Mouse (Mus musculus): Measurements from ENCODE around the gene Trp73.
A peak's percentile ranks its signal among the peaks of the same experiment; 100 is the strongest.

Trp73 gene

DNA sequence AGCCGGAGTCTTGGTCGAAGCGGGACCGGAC, at the start of gene Trp73:
Trp73 (minus strand) TSS at position 27 of the 31 bp plus-strand sequence.
- no peak for DNase-seq (ENCODE audit: low spot score in 2 of 2)

DNA sequence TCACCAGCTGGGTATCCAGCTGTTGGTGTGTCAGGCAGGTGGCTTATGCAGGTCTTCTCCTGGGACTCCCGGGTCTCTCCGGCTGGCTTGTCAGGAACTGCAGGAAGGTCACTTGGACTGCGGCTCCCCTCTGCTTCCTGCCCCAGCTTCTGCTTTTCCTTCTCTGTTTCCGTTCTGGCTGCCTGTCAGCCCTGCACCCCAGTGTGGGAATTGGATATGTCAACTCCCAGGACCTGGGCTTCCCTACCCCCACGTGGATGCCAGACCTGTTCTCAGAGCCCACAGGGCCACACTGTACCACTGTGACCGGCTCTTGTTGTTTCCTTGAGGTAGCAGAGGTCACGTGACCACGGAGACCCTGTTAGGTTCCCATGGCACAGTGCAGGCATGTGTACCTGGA, 48.9 kb upstream of the Trp73 start:
- no peak for DNase-seq (ENCODE audit: low spot score in 2 of 2)

DNA sequence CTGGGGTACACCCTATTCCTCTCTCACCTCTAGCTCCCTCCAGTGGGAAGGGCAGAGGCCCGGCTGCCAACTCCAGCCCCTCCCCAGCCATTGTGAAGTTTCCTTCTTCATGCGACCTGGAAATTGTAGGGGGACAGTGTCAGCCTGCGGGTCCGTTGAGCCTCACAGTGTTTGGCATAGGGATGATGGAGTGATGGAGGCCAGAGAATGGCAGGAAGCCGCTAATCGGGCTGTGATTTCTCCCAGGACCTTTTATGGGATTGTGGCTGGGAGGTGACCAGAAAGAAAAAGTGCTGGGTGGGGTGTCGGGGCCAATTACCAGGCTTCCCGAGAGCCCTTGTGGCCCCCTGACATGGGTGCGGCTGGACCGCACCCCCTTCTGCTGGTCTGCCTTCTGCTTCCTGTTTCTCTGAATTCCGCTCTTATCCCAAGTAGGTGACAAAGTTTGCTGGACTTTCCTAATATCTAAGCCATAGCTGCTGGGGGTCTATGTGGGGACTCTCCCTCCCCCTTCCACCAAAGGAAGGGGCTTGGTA, 46.1 kb upstream of the Trp73 start:
- no peak for DNase-seq (ENCODE audit: low spot score in 2 of 2)

DNA sequence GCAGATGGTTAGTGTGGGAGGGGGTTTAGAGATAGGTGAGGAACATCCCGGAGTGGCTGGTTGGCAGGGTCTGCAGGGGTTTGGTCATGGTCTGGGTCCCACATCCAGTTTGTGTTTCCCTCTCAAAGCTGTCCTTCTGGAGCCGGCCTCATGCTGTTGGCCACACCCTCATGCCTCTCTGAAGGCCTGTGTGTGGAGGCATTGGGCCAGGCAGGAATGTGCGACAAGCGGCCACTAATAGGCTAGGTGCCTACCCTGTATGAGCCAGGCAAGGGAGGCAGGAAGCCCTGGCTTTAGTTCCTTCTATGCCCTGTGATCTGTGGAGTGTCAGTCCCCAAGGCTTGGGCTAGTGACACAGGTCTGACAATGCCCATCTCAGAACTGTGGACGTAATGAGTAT, 45.0 kb upstream of the Trp73 start:
- no peak for DNase-seq (ENCODE audit: low spot score in 2 of 2)

DNA sequence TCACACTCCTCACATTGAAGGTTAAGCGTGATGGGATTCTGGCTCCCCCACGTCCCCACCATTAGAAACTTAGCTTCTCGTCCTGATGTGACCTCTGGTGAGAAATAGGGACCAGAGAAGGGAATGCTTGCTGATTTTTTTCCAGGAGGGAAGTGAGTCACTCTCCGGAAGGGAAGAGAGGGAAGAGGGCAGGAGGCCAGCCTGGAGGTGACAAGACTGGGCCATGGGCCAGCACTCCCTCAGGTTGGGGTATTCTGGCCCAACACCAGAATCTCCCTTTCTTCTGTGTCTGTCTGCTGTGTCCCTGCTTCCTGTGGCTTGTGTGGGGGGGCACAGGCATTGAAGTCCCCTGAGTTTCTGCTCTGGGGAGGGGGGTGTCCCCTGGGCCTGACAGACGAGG, 43.6 kb upstream of the Trp73 start:
- no peak for DNase-seq (ENCODE audit: low spot score in 2 of 2)

DNA sequence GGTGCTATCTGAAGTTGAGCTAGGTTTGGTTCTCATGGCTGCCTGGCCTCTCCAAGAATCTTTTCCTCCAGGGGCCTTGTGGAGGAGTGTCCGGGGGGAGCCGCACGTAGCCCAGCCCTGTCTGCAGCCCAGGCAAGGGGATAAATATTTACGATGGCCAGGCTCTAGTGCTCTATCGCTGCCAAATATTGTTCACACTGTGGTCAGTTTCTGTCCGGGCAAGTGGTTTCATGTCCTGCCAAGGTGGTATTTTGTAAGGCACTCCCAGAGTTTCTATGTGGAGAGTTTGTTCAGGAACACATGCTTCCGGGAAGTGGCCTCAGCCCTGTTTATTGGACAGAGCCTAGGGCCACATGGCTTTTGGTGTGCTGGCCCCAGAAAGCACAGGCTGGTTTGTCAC, 41.0 kb upstream of the Trp73 start:
- DNase-seq (ENCODE audit: low spot score in 2 of 2): peak in 1 of 2 experiments; percentile 37

DNA sequence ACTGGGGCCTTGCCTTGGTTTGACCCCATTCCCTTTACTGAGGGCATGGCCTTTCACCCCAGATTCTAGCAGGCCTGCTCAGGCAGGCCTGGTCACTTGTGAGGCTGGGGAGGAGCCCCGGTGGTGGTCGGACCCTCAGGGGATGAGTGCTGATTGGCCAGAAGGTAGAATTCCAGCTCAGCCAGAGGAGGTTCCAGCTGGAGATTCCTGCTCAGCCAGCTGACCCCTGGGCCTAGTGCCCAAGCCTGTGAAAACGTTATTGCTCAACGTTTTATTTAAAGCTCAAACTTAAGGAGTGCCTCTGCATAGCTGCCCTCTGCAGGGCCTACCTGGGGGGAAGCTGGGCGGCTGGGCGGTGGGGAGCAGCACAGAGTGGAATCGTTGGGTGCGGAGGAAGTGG, 37.2 kb upstream of the Trp73 start:
- peak in 1 of 2 experiments; percentile 45 for DNase-seq (ENCODE audit: low spot score in 2 of 2)

DNA sequence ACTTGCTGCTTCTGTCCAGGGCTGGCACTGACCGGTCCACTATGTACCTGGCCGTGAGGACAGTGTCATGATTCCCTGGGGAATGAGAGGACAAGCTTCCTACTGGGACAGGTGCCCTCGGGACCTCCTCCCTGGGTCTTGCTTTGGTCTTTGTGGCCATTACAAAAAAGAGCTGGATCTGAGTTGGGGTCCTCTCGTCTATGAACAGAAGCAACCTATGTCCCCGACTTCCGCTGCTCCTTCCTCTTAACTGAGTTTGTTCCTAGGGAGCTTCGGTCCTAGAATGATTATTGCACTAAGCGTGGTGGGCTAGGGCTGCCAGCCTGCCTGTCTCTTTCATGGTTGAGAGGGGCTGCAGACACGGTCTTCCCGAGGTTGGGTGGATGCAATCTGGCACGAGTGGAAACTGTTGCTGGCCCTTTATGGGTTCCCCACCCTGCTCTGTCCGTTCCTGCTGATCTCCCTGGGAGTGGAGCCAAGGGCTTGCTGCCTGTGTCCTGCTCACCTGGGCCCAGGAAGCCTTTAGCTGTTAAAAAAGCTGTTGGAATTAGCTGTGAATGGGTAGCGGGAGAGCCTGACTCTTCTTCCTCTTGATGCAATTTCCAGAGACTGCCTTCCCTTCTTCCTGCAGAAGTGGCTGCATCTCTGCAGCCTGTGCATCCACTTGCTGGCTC, 32.1 kb upstream of the Trp73 start:
- DNase-seq (ENCODE audit: low spot score in 2 of 2): no peak

DNA sequence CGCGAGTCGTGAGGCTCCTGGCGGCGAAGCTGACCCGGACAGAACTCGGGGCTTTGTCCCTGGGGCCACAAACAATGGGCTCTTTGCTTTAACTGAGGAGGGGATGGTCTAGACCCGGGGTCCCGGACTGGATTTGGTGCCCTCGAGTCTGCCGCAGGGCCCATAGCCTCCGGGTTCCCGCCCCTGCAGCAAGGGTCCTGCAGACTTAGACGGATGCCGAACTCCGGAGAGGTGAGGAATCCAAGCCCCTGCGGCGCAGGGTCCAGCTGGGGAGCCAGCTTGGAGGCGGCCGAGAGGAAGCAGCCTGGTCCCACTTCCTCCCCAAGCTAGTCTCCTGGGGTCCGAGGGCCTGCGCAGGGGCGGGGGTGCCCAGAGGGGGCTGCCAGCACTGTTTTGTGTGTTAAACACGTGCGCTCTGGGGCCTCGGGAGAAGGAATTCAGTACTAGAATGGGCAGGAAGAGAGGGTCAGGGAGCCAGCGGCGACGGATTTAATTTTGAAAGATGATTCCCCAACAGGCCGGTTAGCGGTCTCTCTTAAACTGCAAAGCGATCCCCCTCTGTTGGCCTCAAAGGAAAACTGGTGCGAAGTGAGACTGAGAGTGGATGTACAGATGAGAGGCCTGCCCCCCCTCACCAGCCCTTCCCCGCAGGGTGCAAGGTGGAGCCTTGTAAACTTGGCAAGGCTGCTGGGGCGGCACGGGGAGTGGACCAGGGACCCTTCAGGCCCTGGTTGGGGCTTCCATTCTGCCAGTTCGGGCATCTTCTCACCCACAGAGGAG, 31.3 kb upstream of the Trp73 start:
- no peak for DNase-seq (ENCODE audit: low spot score in 2 of 2)

DNA sequence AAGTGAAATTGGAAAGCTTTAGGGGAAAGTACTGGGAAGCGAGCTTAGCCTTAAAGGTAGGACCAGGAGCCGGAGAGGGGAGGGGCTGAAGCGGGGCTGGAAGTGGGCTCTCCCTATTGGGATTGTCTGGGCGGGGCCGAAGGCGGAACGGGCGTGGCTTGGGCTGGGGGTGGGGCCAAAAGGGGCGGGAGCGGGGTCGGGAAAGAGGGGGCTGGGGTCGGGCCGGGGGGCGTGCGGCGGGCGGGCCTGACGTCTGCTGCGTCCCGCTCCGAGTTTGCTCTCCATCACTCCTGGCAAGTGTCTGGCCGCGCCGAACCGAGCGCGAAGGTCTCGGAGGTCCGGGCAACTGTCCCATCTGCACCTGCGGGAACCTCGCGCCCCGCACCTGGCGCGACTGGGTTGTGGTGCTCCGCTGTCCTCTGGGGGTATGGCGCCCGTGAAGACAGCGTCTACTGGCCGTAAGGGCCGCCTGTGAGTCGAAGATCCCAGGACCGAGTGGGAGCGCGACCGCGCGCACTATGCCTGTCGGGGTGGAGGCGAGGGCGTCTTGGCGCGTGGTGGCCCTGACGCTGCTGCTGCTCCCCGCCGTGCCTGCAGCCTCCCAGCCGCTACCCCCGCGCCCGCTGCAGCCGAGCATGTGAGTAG, 30.6 kb upstream of the Trp73 start, which contains the start of gene Megf6:
Megf6 (plus strand) TSS at position 225 of the 645 bp plus-strand sequence.
- peak; percentile 39 to 46 for DNase-seq (ENCODE audit: low spot score in 2 of 2)

DNA sequence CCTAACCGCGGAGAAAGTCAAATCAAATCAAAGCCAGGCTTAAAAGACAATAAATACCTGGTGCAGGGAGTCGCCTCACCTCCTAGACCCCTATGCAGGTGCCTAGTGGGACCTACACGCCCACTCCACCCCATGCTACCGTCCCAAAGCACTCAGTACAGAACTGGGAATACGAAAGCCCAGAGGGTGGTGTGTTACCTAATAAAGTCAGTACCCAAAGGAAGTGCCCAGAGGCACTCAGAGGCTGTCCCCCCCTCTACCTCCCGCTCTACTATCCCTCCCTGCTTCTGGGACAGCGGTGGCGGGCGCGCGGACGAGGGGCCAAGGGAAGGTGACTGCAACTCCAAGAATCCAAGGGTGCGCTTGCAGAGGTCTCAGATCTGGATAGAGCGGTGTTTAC, 30.0 kb upstream of the Trp73 start:
- no peak for DNase-seq (ENCODE audit: low spot score in 2 of 2)

DNA sequence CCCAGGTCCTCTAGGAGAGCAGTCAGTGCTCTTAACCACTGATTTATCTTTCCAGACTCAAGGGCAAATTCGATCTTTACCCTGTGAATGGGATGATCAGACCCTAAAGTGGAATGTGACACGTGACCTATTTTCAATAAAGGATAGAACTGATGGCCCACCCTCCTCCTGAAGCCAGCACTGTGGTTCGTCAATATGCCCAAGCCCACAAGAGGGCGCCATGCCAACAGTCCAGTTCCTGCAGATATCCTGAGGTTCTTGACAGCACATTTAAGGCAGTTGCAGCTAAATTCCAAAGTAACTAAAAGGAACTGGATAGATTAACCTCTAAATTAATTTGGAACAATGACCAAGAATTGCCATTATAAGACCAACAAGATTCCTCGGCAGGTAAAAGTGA, 27.0 kb upstream of the Trp73 start:
- DNase-seq (ENCODE audit: low spot score in 2 of 2): peak in 1 of 2 experiments; percentile 54

DNA sequence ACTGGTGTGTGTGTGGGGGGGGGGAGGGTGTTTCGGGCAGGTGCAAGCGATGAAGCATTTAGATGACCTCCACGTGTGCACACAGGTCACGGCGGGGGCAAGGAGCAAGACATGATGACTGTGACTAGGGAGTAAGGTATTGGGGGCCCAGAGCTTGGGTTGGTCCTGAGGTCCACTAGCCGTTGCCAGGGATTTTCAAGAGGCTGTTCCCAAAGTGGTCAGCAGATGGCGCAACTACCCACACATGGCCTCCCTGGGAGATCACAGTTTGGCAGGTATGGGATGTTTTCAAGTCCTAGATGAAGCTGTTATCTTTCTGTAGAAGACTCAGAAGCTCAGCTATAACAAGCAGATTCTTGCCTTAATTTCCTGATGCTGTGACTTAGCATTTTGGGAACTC, 23.3 kb upstream of the Trp73 start:
- peak in 1 of 2 experiments; percentile 77 for DNase-seq (ENCODE audit: low spot score in 2 of 2)

DNA sequence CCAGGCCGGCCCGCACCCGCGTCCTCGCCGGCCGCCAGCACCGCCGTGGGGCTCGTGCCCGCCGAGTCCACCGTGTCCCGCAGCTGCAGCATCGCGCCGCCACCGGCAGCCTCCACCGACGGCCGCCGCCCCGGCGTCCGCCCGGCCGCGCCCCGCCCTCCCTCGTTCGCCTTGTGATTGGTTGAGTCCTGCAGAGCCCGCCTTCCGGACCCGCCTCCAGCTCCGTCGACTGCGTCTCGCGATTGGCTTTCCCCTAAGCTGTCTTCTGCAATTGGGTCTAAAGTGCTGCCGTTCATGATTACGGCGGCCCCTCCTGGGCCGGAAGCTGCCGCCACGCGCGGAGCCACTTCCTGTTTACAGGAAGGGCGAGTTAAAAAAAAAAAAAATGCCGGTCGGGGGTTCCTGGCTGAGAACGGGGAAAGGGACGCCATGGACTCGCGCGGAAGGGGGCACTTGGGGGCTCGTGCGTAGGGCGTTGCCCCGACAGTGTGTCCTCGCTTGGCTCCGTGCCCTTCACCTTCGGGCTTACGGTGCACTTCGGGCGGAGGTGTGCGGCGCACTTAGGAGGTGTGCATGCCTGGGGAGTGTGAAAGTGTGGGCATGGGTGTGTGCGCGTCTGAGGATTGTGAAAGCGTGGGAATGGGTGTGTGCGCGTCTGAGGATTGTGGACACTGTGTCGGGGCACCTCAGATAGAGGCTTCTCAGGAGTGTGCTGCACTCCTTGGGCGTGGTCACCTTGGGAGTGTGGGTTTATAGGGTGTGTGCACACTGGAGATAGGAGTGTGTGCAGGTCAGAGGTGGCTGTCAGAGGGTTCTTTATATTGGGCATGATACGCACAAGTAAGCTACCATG, 20.8 kb upstream of the Trp73 start, which contains the start of gene Tprgl:
Tprgl (minus strand) TSS at position 129 of the 853 bp plus-strand sequence.
- peak; percentile 95 to 96 for DNase-seq (ENCODE audit: low spot score in 2 of 2)

DNA sequence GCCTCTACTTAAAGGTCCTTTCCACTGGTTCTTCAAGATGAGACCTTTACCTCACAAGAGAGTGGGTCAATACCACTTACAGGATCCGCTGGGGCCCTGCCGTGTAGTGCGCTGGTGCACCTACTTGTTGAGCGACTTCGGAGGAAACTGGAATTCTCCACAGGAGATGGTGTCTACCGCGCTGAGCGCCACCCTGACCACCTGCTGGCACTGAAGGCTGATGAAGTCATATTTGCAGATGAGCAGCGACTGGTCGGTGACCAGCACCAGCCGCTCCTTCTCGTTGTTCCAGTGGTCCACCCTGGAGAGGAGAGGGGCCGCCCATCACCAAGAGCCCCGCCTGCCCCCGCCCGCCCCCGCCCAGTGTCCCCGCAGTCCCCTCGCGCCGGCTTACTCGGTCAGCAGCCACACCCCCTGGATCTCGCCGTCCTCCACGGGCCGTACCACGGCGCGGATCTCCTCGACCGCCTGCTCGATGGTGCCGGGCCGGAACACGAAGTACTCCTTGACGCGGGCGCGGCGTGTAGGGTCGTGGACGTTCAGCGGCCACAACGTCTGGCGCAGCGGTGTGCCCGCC, 20.0 kb upstream of the Trp73 start:
- DNase-seq (ENCODE audit: low spot score in 2 of 2): peak in 1 of 2 experiments; percentile 49

DNA sequence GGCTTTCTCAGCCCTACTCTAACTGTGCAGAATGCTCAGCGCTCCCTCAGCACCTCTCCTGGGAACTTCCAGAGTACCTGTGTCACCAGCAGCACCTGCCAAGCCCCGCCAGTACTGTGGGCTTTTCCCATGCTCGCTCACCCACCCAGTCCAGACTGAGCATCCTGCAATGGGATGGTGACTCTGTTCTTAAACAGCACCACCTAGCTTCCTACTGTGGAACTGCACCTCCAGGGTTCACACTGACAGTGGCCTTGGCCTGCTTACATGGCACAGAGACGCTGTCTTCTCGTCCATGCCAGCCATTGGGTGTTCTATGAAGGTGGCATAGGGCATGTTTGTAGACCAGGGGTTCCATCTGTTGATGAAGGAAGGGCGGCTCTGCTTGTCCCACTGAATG, 19.0 kb upstream of the Trp73 start:
- peak; percentile 57 to 68 for DNase-seq (ENCODE audit: low spot score in 2 of 2)

DNA sequence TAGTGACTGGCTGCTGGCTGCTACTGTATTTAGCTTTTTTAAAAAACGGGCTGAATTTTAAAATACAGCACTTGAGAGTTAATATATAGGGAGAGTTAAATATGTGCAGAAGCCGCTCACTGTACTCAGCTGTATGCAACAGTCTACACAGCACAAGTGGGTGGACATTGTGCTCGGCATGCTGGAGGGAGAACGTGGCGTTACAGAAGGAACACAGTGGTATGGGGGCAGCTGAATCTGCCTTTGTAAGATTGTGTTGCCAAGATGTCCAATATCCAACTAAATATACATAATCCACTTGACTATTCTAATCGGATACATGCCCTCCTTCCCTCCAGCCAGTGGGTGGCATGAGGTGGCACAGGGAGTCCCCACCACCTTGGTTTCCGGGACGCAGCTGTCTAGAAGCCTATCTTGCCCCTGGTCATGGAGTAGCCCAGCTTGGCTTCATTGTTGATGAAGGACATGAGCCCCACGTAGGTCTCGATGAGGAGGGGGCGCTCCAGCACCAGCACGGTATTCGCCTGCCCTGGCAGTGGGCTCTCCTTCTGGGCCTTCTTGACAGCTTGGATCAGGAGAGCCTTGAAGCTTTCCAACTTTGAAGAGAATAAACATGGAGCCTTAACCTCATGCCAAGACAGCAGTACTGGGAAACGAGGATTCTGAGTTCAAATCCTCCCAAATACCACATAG, 18.1 kb upstream of the Trp73 start:
- no peak for DNase-seq (ENCODE audit: low spot score in 2 of 2)

DNA sequence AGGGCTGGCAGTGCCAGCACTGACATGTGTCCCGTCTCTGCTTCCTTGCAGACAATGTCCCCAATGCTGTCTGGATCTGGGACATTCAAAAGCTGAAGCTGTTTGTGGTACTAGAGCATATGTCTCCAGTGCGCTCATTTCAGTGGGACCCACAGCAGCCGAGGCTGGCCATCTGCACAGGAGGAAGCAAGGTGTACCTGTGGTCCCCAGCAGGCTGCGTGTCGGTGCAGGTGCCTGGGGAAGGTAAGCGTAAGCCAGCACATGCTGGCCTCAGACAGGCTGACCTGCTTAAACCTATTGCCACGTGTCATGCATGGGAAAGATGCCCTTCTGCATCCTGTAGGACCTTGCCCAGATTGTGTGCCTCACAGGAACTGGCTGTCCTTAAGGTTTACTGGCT, 16.0 kb upstream of the Trp73 start:
- no peak for DNase-seq (ENCODE audit: low spot score in 2 of 2)

DNA sequence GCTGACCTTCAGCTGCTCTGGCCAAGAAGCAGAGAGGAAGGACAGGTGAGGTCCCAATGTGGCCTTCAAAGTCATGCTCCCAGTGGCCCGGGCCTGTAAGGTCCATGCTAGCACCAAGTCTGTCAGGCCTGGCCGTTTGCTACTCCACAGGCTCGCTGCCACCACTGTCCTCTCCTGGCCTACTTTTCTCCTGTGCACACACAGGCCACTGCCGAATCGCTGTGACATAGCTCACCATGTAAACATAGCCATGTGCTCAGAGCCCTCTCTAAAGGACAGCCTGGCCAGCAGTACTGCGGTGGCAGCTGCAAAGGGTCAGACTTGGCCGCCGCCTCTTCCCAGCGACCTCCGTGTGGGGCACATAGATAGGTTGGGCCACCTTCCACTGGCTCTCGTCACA, 14.1 kb upstream of the Trp73 start:
- DNase-seq (ENCODE audit: low spot score in 2 of 2): no peak

DNA sequence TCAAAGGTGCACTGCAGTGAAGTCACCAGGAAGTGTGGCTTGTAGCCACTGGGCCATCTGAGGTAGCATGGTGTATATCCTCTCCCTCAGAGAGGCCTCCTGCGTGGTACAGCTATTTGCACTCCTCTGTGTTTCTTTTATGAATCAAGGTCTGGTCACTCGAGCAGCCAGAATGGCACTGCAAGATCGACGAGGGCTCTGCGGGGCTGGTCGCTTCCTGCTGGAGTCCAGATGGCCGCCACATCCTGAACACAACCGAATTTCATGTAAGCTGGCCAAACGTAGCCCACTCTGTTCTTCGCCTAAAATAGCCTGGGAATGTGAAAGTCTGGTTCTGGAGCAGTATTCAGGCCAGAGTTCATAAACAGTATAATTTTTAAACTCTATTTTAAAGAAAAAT, 6.3 kb upstream of the Trp73 start:
- no peak for DNase-seq (ENCODE audit: low spot score in 2 of 2)

DNA sequence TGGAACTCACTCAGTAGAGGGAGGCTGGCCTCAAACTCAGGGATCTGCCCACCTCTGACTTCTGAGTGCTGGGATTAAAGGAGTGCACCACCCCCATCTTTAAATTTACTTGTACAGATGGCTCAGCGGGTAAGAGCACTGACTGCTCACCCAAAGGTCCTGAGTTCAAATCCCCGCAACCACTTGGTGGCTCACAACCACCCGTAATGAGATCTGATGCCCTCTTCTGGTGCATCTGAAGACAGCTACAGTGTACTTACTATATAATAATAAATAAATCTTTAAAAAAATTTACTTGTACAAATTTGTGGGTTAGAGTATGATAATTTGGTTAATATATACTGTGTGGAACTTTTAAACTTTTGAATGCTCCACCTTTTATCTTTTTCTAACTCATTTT, 4.7 kb upstream of the Trp73 start:
- no peak for DNase-seq (ENCODE audit: low spot score in 2 of 2)
